Mouse (Mus musculus) E14TG2a.4 (cell line): Measurements from ENCODE around the gene Med16.

ENCODE experiments used
- CTCF ChIP-seq: conservative IDR thresholded peaks from 2 replicates; pipeline ENCODE4 v1.5.1; 2014; ENCODE audit warnings: low read length
- NANOG ChIP-seq: IDR thresholded peaks from 2 replicates; pipeline ENCODE4 v1.6.1; 2014; ENCODE audit warnings: borderline replicate concordance, low read length, mixed read lengths
- POU5F1 ChIP-seq: IDR thresholded peaks from 2 replicates; pipeline ENCODE4 v1.6.1; 2014; ENCODE audit warnings: low read length, borderline replicate concordance

GRCm38 (mm10) chr10:79934794-79935569, 26.3 kb upstream of the Med16 start:
- TF ChIP-seq CTCF (no peak), NANOG (no peak), POU5F1 (no peak)
